Mouse (Mus musculus): ENCODE measurements around the gene Cd248. TPM values are rescaled to one million over a fixed set of nuclear protein-coding genes. Genes with fewer than 3 reads are reported as not detected.

The Cd248 gene
- polyA plus RNA-seq, 1 experiment from 2014 or later: 64.8 TPM

Other genes starting within 250 kb of the Cd248 start
- gene Ccs, start 228.7 kb upstream of the Cd248 start, polyA plus RNA-seq (2015; fragmentation: Nextera tagmentation; extraction: Ambion mirVana): 64.4 and 66.2 TPM in 2 replicates
- gene Ccdc87, start 228.7 kb upstream of the Cd248 start, polyA plus RNA-seq (2015; fragmentation: Nextera tagmentation; extraction: Ambion mirVana): not detected in 2 replicates
- 41.5 and 43.7 TPM in 2 replicates for gene Ctsf, start 212.9 kb upstream of the Cd248 start, polyA plus RNA-seq (2015; fragmentation: Nextera tagmentation; extraction: Ambion mirVana)
- 14.0 and 15.0 TPM in 2 replicates for gene Actn3, start 190.2 kb upstream of the Cd248 start, polyA plus RNA-seq (2015; fragmentation: Nextera tagmentation; extraction: Ambion mirVana)
- gene Zdhhc24, start 189.4 kb upstream of the Cd248 start, polyA plus RNA-seq (2015; fragmentation: Nextera tagmentation; extraction: Ambion mirVana): 10.5 and 10.7 TPM in 2 replicates
- gene Bbs1, start 161.4 kb upstream of the Cd248 start, polyA plus RNA-seq (2015; fragmentation: Nextera tagmentation; extraction: Ambion mirVana): 3.5 and 5.1 TPM in 2 replicates
- gene Dpp3, start 139.8 kb upstream of the Cd248 start, polyA plus RNA-seq (2015; fragmentation: Nextera tagmentation; extraction: Ambion mirVana): 124 and 129 TPM in 2 replicates
- gene Peli3, start 125.0 kb upstream of the Cd248 start, polyA plus RNA-seq (2015; fragmentation: Nextera tagmentation; extraction: Ambion mirVana): 3.3 and 3.4 TPM in 2 replicates
- gene Mrpl11, start 105.9 kb upstream of the Cd248 start, polyA plus RNA-seq (2015; fragmentation: Nextera tagmentation; extraction: Ambion mirVana): 111 and 116 TPM in 2 replicates
- gene Npas4, start 77.8 kb upstream of the Cd248 start, polyA plus RNA-seq (2015; fragmentation: Nextera tagmentation; extraction: Ambion mirVana): not detected in 2 replicates
- gene Slc29a2, start 44.2 kb upstream of the Cd248 start, polyA plus RNA-seq (2015; fragmentation: Nextera tagmentation; extraction: Ambion mirVana): 5.7 and 6.0 TPM in 2 replicates
- 47.9 and 52.1 TPM in 2 replicates for gene B4gat1, start 29.3 kb upstream of the Cd248 start, polyA plus RNA-seq (2015; fragmentation: Nextera tagmentation; extraction: Ambion mirVana)
- 3.7 and 4.4 TPM in 2 replicates for gene AC124502.3, start 29.2 kb upstream of the Cd248 start, polyA plus RNA-seq (2015; fragmentation: Nextera tagmentation; extraction: Ambion mirVana)
- gene Brms1, start 26.7 kb upstream of the Cd248 start, polyA plus RNA-seq (2015; fragmentation: Nextera tagmentation; extraction: Ambion mirVana): 36.7 and 40.5 TPM in 2 replicates
- gene Rin1, start 17.6 kb upstream of the Cd248 start, polyA plus RNA-seq (2015; fragmentation: Nextera tagmentation; extraction: Ambion mirVana): 1.4 and 1.7 TPM in 2 replicates
- 2.7 TPM in 2 replicates for gene Tmem151a, start 17.5 kb downstream of the Cd248 start, polyA plus RNA-seq (2015; fragmentation: Nextera tagmentation; extraction: Ambion mirVana)
- 88.5 and 94.5 TPM in 2 replicates for gene Yif1a, start 20.5 kb downstream of the Cd248 start, polyA plus RNA-seq (2015; fragmentation: Nextera tagmentation; extraction: Ambion mirVana)
- 34.5 and 35.2 TPM in 2 replicates for gene Cnih2, start 30.4 kb downstream of the Cd248 start, polyA plus RNA-seq (2015; fragmentation: Nextera tagmentation; extraction: Ambion mirVana)
- 248 and 251 TPM in 2 replicates for gene Rab1b, start 39.0 kb downstream of the Cd248 start, polyA plus RNA-seq (2015; fragmentation: Nextera tagmentation; extraction: Ambion mirVana)
- gene Klc2, start 50.5 kb downstream of the Cd248 start, polyA plus RNA-seq (2015; fragmentation: Nextera tagmentation; extraction: Ambion mirVana): 23.6 and 29.0 TPM in 2 replicates
- gene Pacs1, start 205.0 kb downstream of the Cd248 start, polyA plus RNA-seq (2015; fragmentation: Nextera tagmentation; extraction: Ambion mirVana): 26.7 and 28.9 TPM in 2 replicates
- gene Sf3b2, start 227.4 kb downstream of the Cd248 start, polyA plus RNA-seq (2015; fragmentation: Nextera tagmentation; extraction: Ambion mirVana): 393 and 399 TPM in 2 replicates
- gene Gal3st3, start 230.3 kb downstream of the Cd248 start, polyA plus RNA-seq (2015; fragmentation: Nextera tagmentation; extraction: Ambion mirVana): 9.3 and 9.7 TPM in 2 replicates